Comparison of ENCODE assay signal across 8 mouse cellular contexts in the genomic region with DNA sequence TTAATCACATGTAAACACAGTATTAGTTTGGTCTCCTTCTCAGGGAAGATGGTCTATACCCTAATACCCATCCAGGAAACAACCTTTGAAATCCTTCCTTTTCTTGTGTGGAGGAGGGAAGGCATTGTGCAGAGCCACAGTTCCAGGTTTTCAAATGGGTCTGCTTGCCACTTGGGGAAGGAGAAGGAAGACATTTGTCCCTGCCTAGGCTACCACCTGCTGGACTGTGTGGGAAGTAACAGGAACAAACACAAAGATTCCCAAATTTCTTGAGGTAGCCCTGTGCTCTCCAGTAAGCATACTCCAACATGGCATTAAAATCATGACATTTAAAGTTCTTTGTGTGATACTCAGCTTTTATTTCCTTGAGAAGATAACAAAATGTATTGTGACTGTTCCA.
DNase-seq lines count a peak whose midpoint lies in the region; ATAC-seq and TF ChIP-seq lines count a peak whose summit lies in the region.

No protein-coding gene starts in this region.

- H3K79me2 ChIP-seq in CH12.LX (replicated peaks; ENCODE audit: control insufficient read depth, extremely low read depth, insufficient read depth, poor library complexity, severe bottlenecking): no peaks in the 10 kb centered on the region

- no peaks in the 10 kb centered on the region for H3K4me1 ChIP-seq in CH12.LX (ENCODE audit: control insufficient read depth in 1 of 2, insufficient read depth in 2 of 2)
- no peaks in the 10 kb centered on the region for H3K4me1 ChIP-seq in kidney, postnatal 0 days (replicated peaks; ENCODE audit: insufficient read depth, low read length)
- H3K4me1 ChIP-seq in stomach, embryonic 15.5 days: no peaks in the 10 kb centered on the region

- peak; percentile 82 for ATAC-seq in kidney, postnatal 0 days (replicated peaks; ENCODE audit: low FRiP score, low read depth)
- peak; percentile 56; the same call in 1 of the 2 replicates for ATAC-seq in stomach, embryonic 15.5 days (ENCODE audit: insufficient read depth, low FRiP score, low read depth)

- no peak overlapping the region for H3K9ac ChIP-seq in CH12.LX (ENCODE audit: insufficient read depth, low read depth)
- H3K9ac ChIP-seq in kidney, postnatal 0 days (ENCODE audit: low read depth, low read length): no peak overlapping the region
- no peak overlapping the region for H3K9ac ChIP-seq in stomach, embryonic 15.5 days

- in situ Hi-C loops in CH12.LX (cut with MboI; ENCODE audit: low pct_ligation_motif_present, low pct_unique_long_range_greater_than_20kb, low sequenced_read_pairs): loop anchor here (25.0 kb wide), 1 partner anchor 268 kb away; a partner anchor contains a TSS

- no peak for DNase-seq in CH12.LX (ENCODE audit: extremely low read depth)
- DNase-seq in MN1 (ENCODE audit: low spot score): peak; percentile 17
- peak; percentile 73 to 79 for DNase-seq in cerebellum, postnatal 14 days
- DNase-seq in gastrocnemius, postnatal 10 days: peak; percentile 39
- peak; percentile 76 for DNase-seq in kidney, postnatal 0 days (ENCODE audit: low spot score)
- DNase-seq in lung, postnatal 10 days: peak; percentile 78
- DNase-seq in spleen, postnatal 36 days (ENCODE audit: low spot score in 2 of 2): no peak

- H3K9me3 ChIP-seq in CH12.LX (replicated peaks; ENCODE audit: low read length): no peaks in the 10 kb centered on the region
- H3K9me3 ChIP-seq in kidney, postnatal 0 days (replicated peaks; ENCODE audit: low read length): no peaks in the 10 kb centered on the region
- H3K9me3 ChIP-seq in stomach, embryonic 15.5 days: no peaks in the 10 kb centered on the region

- no peaks in the 10 kb centered on the region for H3K27me3 ChIP-seq in CH12.LX (replicated peaks)
- H3K27me3 ChIP-seq in kidney, postnatal 0 days (ENCODE audit: insufficient read depth, low read length): no peaks in the 10 kb centered on the region
- no peaks in the 10 kb centered on the region for H3K27me3 ChIP-seq in stomach, embryonic 15.5 days (replicated peaks)

- no peaks in the 10 kb centered on the region for H3K36me3 ChIP-seq in CH12.LX (replicated peaks in 1 of 2; ENCODE audit: control insufficient read depth in 1 of 2, insufficient read depth in 1 of 2, low read length in 1 of 2)
- H3K36me3 ChIP-seq in kidney, postnatal 0 days (ENCODE audit: insufficient read depth, low read length): no peaks in the 10 kb centered on the region
- no peaks in the 10 kb centered on the region for H3K36me3 ChIP-seq in stomach, embryonic 15.5 days

- TF ChIP-seq EP300 in CH12.LX (IDR thresholded peaks at IDR 0.05; ENCODE audit: low read length): no peak

- no peak overlapping the region for H3K4me3 ChIP-seq in CH12.LX (replicated peaks in 1 of 3; ENCODE audit: low read depth in 2 of 3, low read length in 2 of 3, poor library complexity in 1 of 3)
- H3K4me3 ChIP-seq in kidney, postnatal 0 days (replicated peaks; ENCODE audit: low read depth, low read length): no peak overlapping the region
- no peak overlapping the region for H3K4me3 ChIP-seq in stomach, embryonic 15.5 days (replicated peaks)

- dilution Hi-C loops in CH12.LX (cut with MboI; ENCODE audit: extremely low pct_ligation_motif_present, extremely low pct_unique_long_range_greater_than_20kb, low sequenced_read_pairs): no loop called here

- TF ChIP-seq CTCF in CH12.LX (conservative IDR thresholded peaks at IDR 0.05 in 1 of 2, IDR thresholded peaks at IDR 0.05 in 1 of 2; ENCODE audit: low read depth in 2 of 2, low read length in 2 of 2): peak in 1 of 2 experiments; percentile 67; a peak in 3 of 4 replicates
- peak; percentile 85 for TF ChIP-seq CTCF in kidney, postnatal 0 days (IDR thresholded peaks at IDR 0.05; ENCODE audit: low read depth)

- no peak overlapping the region for H3K27ac ChIP-seq in CH12.LX (ENCODE audit: insufficient read depth, low read depth)
- no peak overlapping the region for H3K27ac ChIP-seq in kidney, postnatal 0 days
- no peak overlapping the region for H3K27ac ChIP-seq in stomach, embryonic 15.5 days

- peak; percentile 73 for TF ChIP-seq RAD21 in CH12.LX (IDR thresholded peaks at IDR 0.05; ENCODE audit: low read depth, low read length)

- no peak overlapping the region for H3K4me2 ChIP-seq in CH12.LX (ENCODE audit: insufficient read depth, low read depth, poor library complexity, severe bottlenecking)
- H3K4me2 ChIP-seq in kidney, postnatal 0 days (ENCODE audit: low read length): no peak overlapping the region
- H3K4me2 ChIP-seq in stomach, embryonic 15.5 days: no peak overlapping the region

- no peak for TF ChIP-seq POLR2A in CH12.LX (IDR thresholded peaks at IDR 0.05; ENCODE audit: low read depth, low read length)

TF ChIP-seq in CH12.LX, 34 proteins besides CTCF, POLR2A, EP300 and RAD21:
- TF ChIP-seq SMC3 (IDR thresholded peaks at IDR 0.05; ENCODE audit: low read depth, low read length): peak; percentile 78
- TF ChIP-seq GABPA (IDR thresholded peaks at IDR 0.05; ENCODE audit: insufficient replicate concordance, low read depth, low read length): no peak
- peak; percentile 23; the same call in 1 of the 2 replicates for TF ChIP-seq ZC3H11A (IDR thresholded peaks at IDR 0.05; ENCODE audit: low read depth, low read length)
- TF ChIP-seq ZMIZ1 (IDR thresholded peaks at IDR 0.05; ENCODE audit: low read depth, low read length): no peak

Comparison
In these comparisons a context has a peak if more than half of its experiments do, and no peak if none do; other contexts are left out.
1. DNase-seq: peak in MN1 (single experiment), cerebellum, postnatal 14 days (2 of 2), gastrocnemius, postnatal 10 days (single experiment), kidney, postnatal 0 days (single experiment) and lung, postnatal 10 days (single experiment); none in CH12.LX (single experiment) and spleen, postnatal 36 days (0 of 2).